Mouse (Mus musculus) stomach, embryonic 15.5 days (tissue): ENCODE measurements at regions not wholly inside any gene's neighbourhood (a gene's known extent, or its start where the extent isn't known, plus 50 kb on each side); places are given as distances from the start of the nearest gene placed in this dataset.

Experiments used
- ATAC-seq: fragments of 200-750 bp; cut with Nextera tagmentation; 2 replicates; pipeline ENCODE4 v1.8.0; 2017; ENCODE audit warnings: low read depth, moderate number of reproducible peaks, moderate TSS enrichment; ENCODE audit not compliant: insufficient read depth, low FRiP score
- H3K27ac ChIP-seq: fragments of 300-500 bp; sonication (generic); 2 replicates; pipeline ENCODE4 v1.5.1; 2015; ENCODE audit warnings: mild to moderate bottlenecking, inconsistent platforms
- H3K27me3 ChIP-seq: fragments of 300-500 bp; sonication (generic); replicated peaks from 2 replicates; pipeline ENCODE4 v1.6.1; 2015; ENCODE audit warnings: inconsistent platforms
- H3K36me3 ChIP-seq: fragments of 300-500 bp; sonication (generic); 2 replicates; pipeline ENCODE4 v1.6.1; 2015; ENCODE audit warnings: inconsistent platforms
- H3K4me1 ChIP-seq: fragments of 300-500 bp; sonication (generic); 2 replicates; pipeline ENCODE4 v1.6.1; 2015; ENCODE audit warnings: inconsistent platforms
- H3K4me2 ChIP-seq: fragments of 300-500 bp; sonication (generic); 2 replicates; pipeline ENCODE4 v1.6.1; 2015; ENCODE audit warnings: mild to moderate bottlenecking, inconsistent platforms
- H3K4me3 ChIP-seq: fragments of 300-500 bp; sonication (generic); replicated peaks from 2 replicates; pipeline ENCODE4 v1.5.1; 2015; ENCODE audit warnings: inconsistent platforms
- H3K9ac ChIP-seq: fragments of 300-500 bp; sonication (generic); 2 replicates; pipeline ENCODE4 v1.6.1; 2015; ENCODE audit warnings: inconsistent platforms
- H3K9me3 ChIP-seq: fragments of 300-500 bp; sonication (generic); 2 replicates; pipeline ENCODE4 v1.6.1; 2016; ENCODE audit warnings: inconsistent platforms
- WGBS: fragments of 180-500 bp; shearing (Covaris S2); methylation state at CpG from one replicate; pipeline ENCODE4 v1.1.7; 2015; 5-methylcytosine and 5-hydroxymethylcytosine counted together

- Histone ChIP-seq H3K27me3 (no peaks in the 10 kb centered on the region), H3K4me2 (no peak overlapping the region), H3K9me3 (no peaks in the 10 kb centered on the region), H3K9ac (no peak overlapping the region), H3K36me3 (no peaks in the 10 kb centered on the region), H3K27ac (no peak overlapping the region), H3K4me1 (no peaks in the 10 kb centered on the region), H3K4me3 (no peak overlapping the region)
- no peak for ATAC-seq
- WGBS = 86% methylated on average over 6 of the region's 6 CpGs
Observed at GRCm38 (mm10) chr13:83074219-83074965, 429.4 kb upstream of the Mef2c start.

GRCm38 (mm10) chr13:83075320-83075877, 428.4 kb upstream of the Mef2c start:
- no peaks in the 10 kb centered on the region for H3K27me3 ChIP-seq
- H3K36me3 ChIP-seq = no peaks in the 10 kb centered on the region
- 51% methylated on average over 7 of the region's 7 CpGs for WGBS
- no peak for ATAC-seq
- H3K4me1 ChIP-seq = no peaks in the 10 kb centered on the region
- no peak overlapping the region for H3K4me3 ChIP-seq
- H3K27ac ChIP-seq = no peak overlapping the region
- H3K4me2 ChIP-seq = no peak overlapping the region
- H3K9me3 ChIP-seq = no peaks in the 10 kb centered on the region
- H3K9ac ChIP-seq = no peak overlapping the region

GRCm38 (mm10) chr13:83076611-83077010, 427.2 kb upstream of the Mef2c start:
- H3K27me3 ChIP-seq = no peaks in the 10 kb centered on the region
- no peak overlapping the region for H3K9ac ChIP-seq
- H3K36me3 ChIP-seq = no peaks in the 10 kb centered on the region
- no peak overlapping the region for H3K4me3 ChIP-seq
- WGBS = 79% methylated on average over 2 of the region's 2 CpGs
- H3K4me2 ChIP-seq = no peak overlapping the region
- no peaks in the 10 kb centered on the region for H3K4me1 ChIP-seq
- no peak for ATAC-seq
- H3K27ac ChIP-seq = no peak overlapping the region
- H3K9me3 ChIP-seq = no peaks in the 10 kb centered on the region

GRCm38 (mm10) chr13:83077085-83077484, 426.7 kb upstream of the Mef2c start:
- H3K36me3 ChIP-seq = no peaks in the 10 kb centered on the region
- no peaks in the 10 kb centered on the region for H3K9me3 ChIP-seq
- no peak overlapping the region for H3K4me3 ChIP-seq
- ATAC-seq = no peak
- no peak overlapping the region for H3K9ac ChIP-seq
- 83% methylated on average over 1 of the region's 1 CpGs for WGBS
- H3K27ac ChIP-seq = no peak overlapping the region
- H3K27me3 ChIP-seq = no peaks in the 10 kb centered on the region
- H3K4me2 ChIP-seq = no peak overlapping the region
- H3K4me1 ChIP-seq = no peaks in the 10 kb centered on the region

- no peaks in the 10 kb centered on the region for H3K27me3 ChIP-seq
- no peaks in the 10 kb centered on the region for H3K4me1 ChIP-seq
- no peaks in the 10 kb centered on the region for H3K36me3 ChIP-seq
- H3K9ac ChIP-seq = no peak overlapping the region
- no peak overlapping the region for H3K4me3 ChIP-seq
- ATAC-seq = no peak
- no peak overlapping the region for H3K4me2 ChIP-seq
- H3K27ac ChIP-seq = no peak overlapping the region
- 52% methylated on average over 1 of the region's 1 CpGs for WGBS
- H3K9me3 ChIP-seq = no peaks in the 10 kb centered on the region
Observed at GRCm38 (mm10) chr13:83079291-83079690, 424.5 kb upstream of the Mef2c start.

GRCm38 (mm10) chr13:83084948-83085347, 418.9 kb upstream of the Mef2c start:
- H3K9me3 ChIP-seq = no peaks in the 10 kb centered on the region
- H3K4me2 ChIP-seq = no peak overlapping the region
- H3K36me3 ChIP-seq = no peaks in the 10 kb centered on the region
- no peaks in the 10 kb centered on the region for H3K4me1 ChIP-seq
- H3K27me3 ChIP-seq = no peaks in the 10 kb centered on the region
- no peak overlapping the region for H3K4me3 ChIP-seq
- 82% methylated on average over 3 of the region's 3 CpGs for WGBS
- H3K9ac ChIP-seq = no peak overlapping the region
- ATAC-seq = no peak
- H3K27ac ChIP-seq = no peak overlapping the region

- no peaks in the 10 kb centered on the region for H3K27me3 ChIP-seq
- no peaks in the 10 kb centered on the region for H3K9me3 ChIP-seq
- no peak overlapping the region for H3K9ac ChIP-seq
- ATAC-seq = no peak
- H3K4me2 ChIP-seq = no peak overlapping the region
- no peaks in the 10 kb centered on the region for H3K4me1 ChIP-seq
- H3K4me3 ChIP-seq = no peak overlapping the region
- WGBS = 78% methylated on average over 1 of the region's 1 CpGs
- H3K36me3 ChIP-seq = no peaks in the 10 kb centered on the region
- H3K27ac ChIP-seq = no peak overlapping the region
Observed at GRCm38 (mm10) chr13:83099908-83100307, 403.9 kb upstream of the Mef2c start.

- Histone ChIP-seq H3K4me3 (no peak overlapping the region), H3K27ac (no peak overlapping the region), H3K27me3 (no peaks in the 10 kb centered on the region), H3K36me3 (no peaks in the 10 kb centered on the region), H3K4me2 (no peak overlapping the region), H3K9ac (no peak overlapping the region), H3K4me1 (no peaks in the 10 kb centered on the region), H3K9me3 (no peaks in the 10 kb centered on the region)
- 70% methylated on average over 3 of the region's 3 CpGs for WGBS
- no peak for ATAC-seq
Observed at GRCm38 (mm10) chr13:83110610-83111009, 393.2 kb upstream of the Mef2c start.

- no peak for ATAC-seq
- H3K4me3 ChIP-seq = no peak overlapping the region
- WGBS = 43% methylated on average over 2 of the region's 2 CpGs
- H3K9ac ChIP-seq = no peak overlapping the region
- H3K27ac ChIP-seq = no peak overlapping the region
- H3K4me1 ChIP-seq = no peaks in the 10 kb centered on the region
- H3K36me3 ChIP-seq = no peaks in the 10 kb centered on the region
- H3K9me3 ChIP-seq = no peaks in the 10 kb centered on the region
- no peaks in the 10 kb centered on the region for H3K27me3 ChIP-seq
- H3K4me2 ChIP-seq = no peak overlapping the region
Observed at GRCm38 (mm10) chr13:83111503-83111902, 392.3 kb upstream of the Mef2c start.

GRCm38 (mm10) chr13:83112323-83112722, 391.5 kb upstream of the Mef2c start:
- Histone ChIP-seq H3K9ac (no peak overlapping the region), H3K27ac (no peak overlapping the region), H3K36me3 (no peaks in the 10 kb centered on the region), H3K4me2 (no peak overlapping the region), H3K4me3 (no peak overlapping the region), H3K9me3 (no peaks in the 10 kb centered on the region), H3K27me3 (no peaks in the 10 kb centered on the region), H3K4me1 (no peaks in the 10 kb centered on the region)
- no peak for ATAC-seq
- 48% methylated on average over 1 of the region's 1 CpGs for WGBS

- ATAC-seq = no peak
- no peaks in the 10 kb centered on the region for H3K4me1 ChIP-seq
- no peak overlapping the region for H3K4me3 ChIP-seq
- WGBS = 65% methylated on average over 5 of the region's 5 CpGs
- no peaks in the 10 kb centered on the region for H3K27me3 ChIP-seq
- H3K4me2 ChIP-seq = no peak overlapping the region
- no peaks in the 10 kb centered on the region for H3K36me3 ChIP-seq
- H3K27ac ChIP-seq = no peak overlapping the region
- H3K9me3 ChIP-seq = no peaks in the 10 kb centered on the region
- H3K9ac ChIP-seq = no peak overlapping the region
Observed at GRCm38 (mm10) chr13:83112741-83113140, 391.1 kb upstream of the Mef2c start.

GRCm38 (mm10) chr13:83113808-83114207, 390.0 kb upstream of the Mef2c start:
- no peak overlapping the region for H3K4me3 ChIP-seq
- H3K4me2 ChIP-seq = no peak overlapping the region
- no peaks in the 10 kb centered on the region for H3K4me1 ChIP-seq
- H3K36me3 ChIP-seq = no peaks in the 10 kb centered on the region
- no peak overlapping the region for H3K9ac ChIP-seq
- H3K9me3 ChIP-seq = no peaks in the 10 kb centered on the region
- no peak overlapping the region for H3K27ac ChIP-seq
- ATAC-seq = peak; percentile 79; the same call in 1 of the 2 replicates
- no peaks in the 10 kb centered on the region for H3K27me3 ChIP-seq

- WGBS = 73% methylated on average over 2 of the region's 2 CpGs
- no peak overlapping the region for H3K4me2 ChIP-seq
- no peak for ATAC-seq
- no peak overlapping the region for H3K9ac ChIP-seq
- H3K4me1 ChIP-seq = no peaks in the 10 kb centered on the region
- no peaks in the 10 kb centered on the region for H3K27me3 ChIP-seq
- no peaks in the 10 kb centered on the region for H3K36me3 ChIP-seq
- no peaks in the 10 kb centered on the region for H3K9me3 ChIP-seq
- H3K4me3 ChIP-seq = no peak overlapping the region
- H3K27ac ChIP-seq = no peak overlapping the region
Observed at GRCm38 (mm10) chr13:83114401-83114800, 389.4 kb upstream of the Mef2c start.
